Mouse (Mus musculus) spleen, adult 2 months (tissue): Measurements from ENCODE around the gene Gm49333. TPM values are rescaled to one million over a fixed set of nuclear protein-coding genes. Genes with fewer than 3 reads are reported as not detected.

Experiments
- DNase-seq, 2 experiments: peaks; one replicate each; pipeline versions ENCODE4 v3.0.0 to v3.0.0-alpha.2; 2012 to 2021; ENCODE audit warnings: low spot score in 2 of 2, low read depth in 1 of 2
- H3K27ac ChIP-seq: fragments of 200-500 bp; 2 replicates; pipeline ENCODE4 v1.5.1; 2012; ENCODE audit warnings: low read length, inconsistent platforms; ENCODE audit not compliant: insufficient read depth
- H3K27me3 ChIP-seq: fragments of 200-500 bp; 2 replicates; pipeline ENCODE4 v1.6.1; 2012; ENCODE audit warnings: mild to moderate bottlenecking, moderate library complexity, low read length, inconsistent platforms; ENCODE audit not compliant: control insufficient read depth, insufficient read depth
- H3K36me3 ChIP-seq: fragments of 200-500 bp; 2 replicates; pipeline ENCODE4 v1.6.1; 2012; ENCODE audit warnings: mild to moderate bottlenecking, low read length, inconsistent platforms; ENCODE audit not compliant: control insufficient read depth, insufficient read depth
- H3K4me1 ChIP-seq: fragments of 200-500 bp; 2 replicates; pipeline ENCODE4 v1.6.1; 2011; ENCODE audit warnings: inconsistent platforms; ENCODE audit not compliant: control insufficient read depth, insufficient read depth, insufficient read length
- H3K4me3 ChIP-seq: fragments of 200-500 bp; 2 replicates; pipeline ENCODE4 v1.5.1; 2011; ENCODE audit warnings: mild to moderate bottlenecking, inconsistent platforms; ENCODE audit not compliant: insufficient read depth, insufficient read length; ENCODE audit errors: extremely low read depth
- CTCF ChIP-seq: fragments of 200-500 bp; IDR thresholded peaks from 2 replicates; pipeline ENCODE4 v1.5.1; 2011; ENCODE audit warnings: mild to moderate bottlenecking, inconsistent platforms; ENCODE audit not compliant: insufficient read depth, insufficient read length, insufficient replicate concordance; ENCODE audit errors: extremely low read depth
- POLR2A ChIP-seq: fragments of 200-500 bp; IDR thresholded peaks from 2 replicates; pipeline ENCODE4 v1.6.1; 2011; ENCODE audit warnings: low read depth, low read length, inconsistent platforms
- WGBS: fragments of 180-500 bp; shearing (Covaris S2); methylation state at CpG from one replicate; pipeline ENCODE4 v1.1.7; 2018; 5-methylcytosine and 5-hydroxymethylcytosine counted together
- polyA plus RNA-seq: library from polyadenylated mRNA; depleted of rRNA; stranded (reverse); fragments of >200 nt; gene quantifications from 2 replicates; pipeline ENCODE4 v1.2.3, GENCODE M21; 2012; rRNA removed

Gm49333 gene
- 0.02 TPM in 1 of 2 replicates, not detected in the other for polyA plus RNA-seq

DNA sequence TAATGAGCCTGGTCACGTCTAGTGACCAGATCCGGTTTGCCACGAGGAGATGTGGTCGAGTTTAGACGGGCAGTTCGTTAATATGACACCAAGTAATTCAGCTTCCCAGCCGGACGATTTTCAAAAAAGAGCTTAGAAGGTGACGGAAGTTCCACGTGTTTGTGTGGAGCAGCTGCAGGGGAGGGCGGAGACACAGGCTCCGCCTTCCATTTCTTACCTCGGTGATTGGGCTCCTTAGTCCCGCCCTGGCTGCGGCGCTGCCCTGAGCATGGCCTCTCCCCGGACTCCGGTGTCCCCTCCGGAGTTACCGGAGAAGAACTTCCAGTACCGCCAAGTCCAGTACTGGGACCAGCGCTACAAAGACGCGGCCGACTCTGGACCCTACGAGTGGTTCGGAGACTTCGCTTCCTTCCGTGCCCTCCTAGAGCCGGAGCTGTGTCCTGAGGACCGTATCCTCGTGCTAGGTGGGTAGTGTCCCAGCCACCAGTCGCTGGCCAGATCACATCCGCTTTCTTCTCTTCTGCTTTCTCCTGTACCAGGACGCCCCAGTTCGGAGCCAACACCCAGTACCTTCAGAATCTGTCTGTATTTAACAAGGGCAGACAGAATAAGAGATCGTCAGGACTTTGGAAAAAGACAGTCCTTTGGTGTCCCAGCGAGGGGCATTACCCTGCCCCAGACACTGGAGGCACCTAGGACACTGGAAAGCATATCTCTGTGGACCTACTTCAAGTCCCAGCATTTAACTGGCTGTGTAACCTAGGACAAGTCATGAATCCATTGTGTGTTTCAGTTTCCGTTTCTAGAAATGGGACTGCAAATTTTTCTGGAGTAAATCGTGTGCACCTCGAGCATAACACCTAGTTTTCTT lies at the start of gene Gm49333, which contains the start of the genes Eef1akmt4 and Alg3:
Gene Gm49333 (plus strand): TSS at position 254 of the 871 bp plus-strand sequence.
Gene Eef1akmt4 (plus strand): TSS at position 237 of the 871 bp plus-strand sequence.
Gene Alg3 (minus strand): TSS at position 379 of the 871 bp plus-strand sequence.
- DNase-seq = peak; percentile 75 to 81
- Histone ChIP-seq H3K36me3 (peaks cover 8% of the 10 kb centered on the region; the same call in 1 of the 2 replicates), H3K4me1 (peaks cover 2% of the 10 kb centered on the region), H3K4me3 (peak within 1 kb of the TSS; percentile 80), H3K27ac (peak within 1 kb of the TSS; percentile 24), H3K27me3 (no peaks in the 10 kb centered on the region)
- TF ChIP-seq POLR2A = no peak; the same call in 1 of the 2 replicates
- no peak for TF ChIP-seq CTCF
- WGBS = 1% methylated on average over 41 of the region's 41 CpGs

DNA sequence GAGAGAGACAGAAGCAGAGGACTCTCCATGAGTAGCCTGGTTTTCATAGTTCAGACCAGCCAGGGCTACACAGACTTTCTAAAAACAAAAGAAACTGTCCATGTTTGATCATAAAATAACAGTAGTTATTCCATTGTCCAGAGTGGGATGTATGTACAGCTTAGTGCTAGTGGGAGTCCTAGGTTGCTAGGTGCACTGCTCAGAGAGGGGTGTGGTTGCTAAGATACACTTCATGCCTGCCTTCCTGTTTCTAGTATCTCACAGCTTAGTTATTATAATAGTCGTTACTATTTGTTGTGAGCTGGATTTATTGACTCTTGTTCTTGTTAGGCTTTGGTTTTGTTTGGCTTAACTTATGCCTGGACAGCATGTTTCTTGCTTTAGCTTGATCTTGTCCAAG lies 46.3 kb upstream of the Gm49333 start:
- WGBS = 44% methylated on average over 1 of the region's 1 CpGs
- Histone ChIP-seq H3K27me3 (no peaks in the 10 kb centered on the region), H3K4me1 (no peaks in the 10 kb centered on the region), H3K4me3 (no peak overlapping the region), H3K27ac (no peak overlapping the region), H3K36me3 (peaks cover 12% of the 10 kb centered on the region)
- DNase-seq = no peak
- no peak for TF ChIP-seq CTCF
- TF ChIP-seq POLR2A = no peak

- TF ChIP-seq CTCF (no peak), POLR2A (no peak)
- 4% methylated on average over 24 of the region's 24 CpGs for WGBS
- no peak for DNase-seq
- Histone ChIP-seq H3K36me3 (no peaks in the 10 kb centered on the region), H3K4me1 (peaks cover 3% of the 10 kb centered on the region; the same call in 1 of the 2 replicates), H3K27me3 (peaks cover 15% of the 10 kb centered on the region), H3K4me3 (peak within 1 kb of the TSS; percentile 17; the same call in 1 of the 2 replicates), H3K27ac (no peak within 1 kb of the TSS)
These were observed 22.0 kb upstream of the Gm49333 start, which contains the start of gene Vwa5b2 for GRCm38 (mm10) chr16:20589366-20589938. TSS of gene Vwa5b2 (plus strand) at chr16:20589471.

DNA sequence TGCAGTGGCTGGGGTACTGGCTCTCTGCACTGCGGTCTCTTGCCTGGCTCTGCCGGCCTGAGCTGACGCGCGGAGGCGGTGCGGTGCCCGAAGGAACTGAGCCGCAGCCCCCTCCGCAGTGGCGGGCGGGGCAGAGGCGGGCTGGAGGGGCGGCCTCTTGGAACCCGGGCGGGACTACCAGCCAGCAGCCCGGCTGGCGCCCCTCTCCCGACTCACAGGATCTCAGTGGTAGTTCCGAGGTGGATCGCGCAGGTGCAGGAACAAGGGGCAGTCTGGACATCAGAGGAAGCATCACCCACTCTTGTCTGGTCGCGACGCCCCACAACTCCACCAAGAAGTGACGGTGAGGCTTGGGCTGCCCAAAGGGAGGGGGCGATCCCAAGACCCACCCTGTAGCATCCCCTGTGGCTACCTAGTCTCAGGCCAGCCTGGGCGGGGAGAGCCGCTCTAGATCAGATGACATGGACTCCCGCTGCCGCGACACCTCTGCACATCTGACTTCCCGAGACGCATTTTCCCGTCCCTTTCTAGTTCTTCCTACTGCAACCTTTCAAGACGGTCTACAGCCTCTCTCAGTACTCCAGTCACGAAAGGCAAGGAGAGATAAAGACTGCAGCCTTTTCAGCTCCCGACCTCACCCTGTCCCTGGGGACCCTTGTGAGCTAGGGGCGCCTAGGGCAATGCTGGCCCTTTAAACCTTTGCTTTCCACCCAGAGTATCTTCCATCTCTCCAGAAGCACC lies 21.3 kb upstream of the Gm49333 start:
- Histone ChIP-seq H3K4me1 (peaks cover 3% of the 10 kb centered on the region; the same call in 1 of the 2 replicates), H3K36me3 (no peaks in the 10 kb centered on the region), H3K27me3 (peaks cover 15% of the 10 kb centered on the region), H3K4me3 (peak overlapping the region; percentile 17; the same call in 1 of the 2 replicates), H3K27ac (no peak overlapping the region)
- TF ChIP-seq CTCF (no peak), POLR2A (no peak)
- no peak for DNase-seq
- under 1% methylated on average over 39 of the region's 39 CpGs for WGBS

DNA sequence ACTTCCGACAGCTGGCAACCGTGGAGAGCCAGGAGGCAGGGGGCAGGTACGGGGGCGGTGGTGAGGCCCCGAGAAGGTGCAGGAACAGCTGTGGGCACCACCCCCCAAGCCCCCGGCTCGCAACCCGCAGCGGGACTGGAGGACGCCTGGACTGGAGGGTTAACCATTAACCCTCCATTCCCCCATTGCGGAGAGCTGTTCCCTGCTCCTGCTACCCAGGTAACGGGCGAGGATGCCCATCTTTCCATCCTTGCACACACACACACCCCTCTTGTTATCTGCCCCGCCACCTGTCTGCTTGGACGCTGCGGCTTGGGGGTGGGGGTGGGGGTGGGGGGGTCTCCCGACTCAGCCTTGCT lies 20.8 kb upstream of the Gm49333 start:
- peaks cover 3% of the 10 kb centered on the region; the same call in 1 of the 2 replicates for H3K4me1 ChIP-seq
- H3K27me3 ChIP-seq = peaks cover 15% of the 10 kb centered on the region
- H3K36me3 ChIP-seq = no peaks in the 10 kb centered on the region
- H3K4me3 ChIP-seq = no peak overlapping the region
- WGBS = 5% methylated on average over 17 of the region's 17 CpGs
- DNase-seq = no peak
- H3K27ac ChIP-seq = no peak overlapping the region
- TF ChIP-seq CTCF = no peak
- no peak for TF ChIP-seq POLR2A

- H3K4me1 ChIP-seq = peaks cover 3% of the 10 kb centered on the region; the same call in 1 of the 2 replicates
- TF ChIP-seq POLR2A = no peak
- no peak for TF ChIP-seq CTCF
- H3K27me3 ChIP-seq = peaks cover 15% of the 10 kb centered on the region
- no peaks in the 10 kb centered on the region for H3K36me3 ChIP-seq
- 9% methylated on average over 48 of the region's 48 CpGs for WGBS
- H3K27ac ChIP-seq = no peak overlapping the region
- DNase-seq = no peak
- no peak overlapping the region for H3K4me3 ChIP-seq
These were observed 20.2 kb upstream of the Gm49333 start for GRCm38 (mm10) chr16:20591076-20591705.
